Mouse (Mus musculus): ENCODE results near the gene Fam149b.

GRCm38 (mm10) chr14:20340866-20341265 is 7.1 kb upstream of the Fam149b start:
- TF ChIP-seq CTCF (IDR thresholded peaks at IDR 0.05; ENCODE audit: low read depth): no peak
- no peak for TF ChIP-seq EP300 (IDR thresholded peaks at IDR 0.05; ENCODE audit: low read depth)
